Mouse (Mus musculus): ENCODE measurements around the gene Rai1. TPM values are rescaled to one million over a fixed set of nuclear protein-coding genes. Genes with fewer than 3 reads are reported as not detected.

Gene Rai1
- total and polyA plus RNA-seq, 3 experiments = 6.6 to 22.6 (median 15.4) TPM

DNA sequence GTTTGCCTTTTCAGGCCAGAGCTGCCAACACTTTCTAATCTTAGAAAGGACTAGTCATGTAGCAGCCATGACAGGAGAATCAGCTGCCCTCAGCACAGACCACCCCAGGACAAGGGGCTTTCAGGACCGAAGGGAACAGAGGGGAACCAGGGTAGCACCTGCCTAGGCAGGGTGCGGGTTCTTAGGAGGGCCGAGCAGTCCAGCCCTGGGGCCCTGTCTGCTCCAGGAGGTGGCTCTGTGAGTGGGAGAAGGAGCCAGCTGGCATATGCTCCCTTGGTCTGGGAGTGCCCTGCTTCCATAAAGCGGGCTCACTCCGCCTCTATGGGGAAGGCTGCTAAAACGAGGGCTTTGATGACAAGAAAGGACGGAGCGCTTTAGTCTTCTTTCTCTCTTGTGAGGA, 128.4 kb downstream of the Rai1 start:
- Histone ChIP-seq H3K9me3 (replicated peaks; ENCODE audit: low read length) (no peaks in the 10 kb centered on the region), H3K79me2 (replicated peaks; ENCODE audit: control insufficient read depth, extremely low read depth, insufficient read depth, poor library complexity, severe bottlenecking) (no peaks in the 10 kb centered on the region), H3K27ac (ENCODE audit: insufficient read depth, low read depth) (no peak overlapping the region), H3K4me1 (ENCODE audit: control insufficient read depth in 1 of 2, insufficient read depth in 2 of 2) (peaks cover 3 to 31% of the 10 kb centered on the region in 2 experiments; a peak in 3 of 4 replicates), H3K4me2 (ENCODE audit: insufficient read depth, low read depth, poor library complexity, severe bottlenecking) (no peak overlapping the region), H3K36me3 (replicated peaks in 1 of 2; ENCODE audit: control insufficient read depth in 1 of 2, insufficient read depth in 1 of 2, low read length in 1 of 2) (peaks cover 5 to 25% of the 10 kb centered on the region in 2 experiments), H3K27me3 (replicated peaks) (no peaks in the 10 kb centered on the region), H3K4me3 (replicated peaks in 1 of 3; ENCODE audit: low read depth in 2 of 3, low read length in 2 of 3, poor library complexity in 1 of 3) (no peak overlapping the region), H3K9ac (ENCODE audit: insufficient read depth, low read depth) (no peak overlapping the region)
- in situ Hi-C loops (cut with MboI; ENCODE audit: low pct_ligation_motif_present, low pct_unique_long_range_greater_than_20kb, low sequenced_read_pairs) (no loop called here), dilution Hi-C loops (cut with MboI; ENCODE audit: extremely low pct_ligation_motif_present, extremely low pct_unique_long_range_greater_than_20kb, low sequenced_read_pairs) (no loop called here)
- TF ChIP-seq MYC (IDR thresholded peaks at IDR 0.05; ENCODE audit: low read depth, low read length) (no peak), POLR2AphosphoS2 (IDR thresholded peaks at IDR 0.05; ENCODE audit: low read depth, low read length) (no peak), MAFK (IDR thresholded peaks at IDR 0.05; ENCODE audit: insufficient replicate concordance, low read length) (no peak), SIN3A (IDR thresholded peaks at IDR 0.05; ENCODE audit: low read length) (no peak), UBTF (IDR thresholded peaks at IDR 0.05; ENCODE audit: low read depth, low read length) (no peak), JUND (conservative IDR thresholded peaks at IDR 0.05; ENCODE audit: low read depth, low read length) (no peak), MXI1 (IDR thresholded peaks at IDR 0.05; ENCODE audit: low read depth, low read length) (no peak), RCOR1 (conservative IDR thresholded peaks at IDR 0.05; ENCODE audit: low read depth, low read length) (no peak), PAX5 (IDR thresholded peaks at IDR 0.05; ENCODE audit: low read length) (no peak), TBP (conservative IDR thresholded peaks at IDR 0.05; ENCODE audit: low read depth, low read length) (no peak)
- no peak for DNase-seq (ENCODE audit: extremely low read depth)

DNA sequence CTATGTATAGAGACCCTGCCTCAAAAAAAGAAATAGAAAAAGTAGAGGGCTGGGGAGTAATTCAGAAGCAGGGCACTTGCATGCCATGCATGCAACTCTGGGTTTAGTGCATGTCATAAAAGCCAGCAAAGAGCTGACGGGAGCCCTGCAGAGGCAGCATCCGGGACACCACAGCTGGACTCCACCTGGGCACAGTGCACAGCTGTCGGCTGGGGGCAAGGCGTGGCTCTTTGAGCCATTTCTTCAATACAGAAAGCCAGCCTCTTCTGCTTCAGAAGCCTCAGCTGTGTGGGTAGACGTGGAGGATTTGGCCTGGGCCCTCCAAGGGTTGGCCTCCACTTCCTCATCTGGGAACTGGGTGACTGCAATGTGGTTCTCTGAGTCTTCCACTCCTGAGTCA, 130.5 kb downstream of the Rai1 start:
- Histone ChIP-seq H3K4me3 (replicated peaks in 1 of 3; ENCODE audit: low read depth in 2 of 3, low read length in 2 of 3, poor library complexity in 1 of 3) (no peak overlapping the region), H3K4me2 (ENCODE audit: insufficient read depth, low read depth, poor library complexity, severe bottlenecking) (no peak overlapping the region), H3K27ac (ENCODE audit: insufficient read depth, low read depth) (no peak overlapping the region), H3K36me3 (replicated peaks in 1 of 2; ENCODE audit: control insufficient read depth in 1 of 2, insufficient read depth in 1 of 2, low read length in 1 of 2) (peaks cover 2 to 12% of the 10 kb centered on the region in 2 experiments), H3K9ac (ENCODE audit: insufficient read depth, low read depth) (no peak overlapping the region), H3K27me3 (replicated peaks) (no peaks in the 10 kb centered on the region), H3K79me2 (replicated peaks; ENCODE audit: control insufficient read depth, extremely low read depth, insufficient read depth, poor library complexity, severe bottlenecking) (no peaks in the 10 kb centered on the region), H3K4me1 (ENCODE audit: control insufficient read depth in 1 of 2, insufficient read depth in 2 of 2) (peaks cover 3 to 31% of the 10 kb centered on the region in 2 experiments; a peak in 3 of 4 replicates), H3K9me3 (replicated peaks; ENCODE audit: low read length) (no peaks in the 10 kb centered on the region)
- dilution Hi-C loops (cut with MboI; ENCODE audit: extremely low pct_ligation_motif_present, extremely low pct_unique_long_range_greater_than_20kb, low sequenced_read_pairs) (no loop called here), in situ Hi-C loops (cut with MboI; ENCODE audit: low pct_ligation_motif_present, low pct_unique_long_range_greater_than_20kb, low sequenced_read_pairs) (no loop called here)
- no peak for DNase-seq (ENCODE audit: extremely low read depth)
- no peak for TF ChIP-seq POLR2AphosphoS2 (IDR thresholded peaks at IDR 0.05; ENCODE audit: low read depth, low read length)
- TF ChIP-seq ETS1 (conservative IDR thresholded peaks at IDR 0.05; ENCODE audit: low read depth, low read length) = no peak
- TF ChIP-seq HCFC1 (IDR thresholded peaks at IDR 0.05; ENCODE audit: low read depth, low read length) = no peak
- TF ChIP-seq SMC3 (IDR thresholded peaks at IDR 0.05; ENCODE audit: low read depth, low read length) = no peak
- TF ChIP-seq ZKSCAN1 (IDR thresholded peaks at IDR 0.05; ENCODE audit: borderline replicate concordance, low read depth, low read length) = no peak
- TF ChIP-seq MAX (IDR thresholded peaks at IDR 0.05; ENCODE audit: low read length) = no peak
- TF ChIP-seq EP300 (IDR thresholded peaks at IDR 0.05; ENCODE audit: low read length) = no peak
- TF ChIP-seq TCF12 (IDR thresholded peaks at IDR 0.05; ENCODE audit: low read depth, low read length) = no peak
- TF ChIP-seq CHD2 (IDR thresholded peaks at IDR 0.05; ENCODE audit: low read length) = no peak
- no peak for TF ChIP-seq USF1 (IDR thresholded peaks at IDR 0.05; ENCODE audit: low read depth, low read length)
- TF ChIP-seq PAX5 (IDR thresholded peaks at IDR 0.05; ENCODE audit: low read length) = no peak
- no peak for TF ChIP-seq GABPA (IDR thresholded peaks at IDR 0.05; ENCODE audit: insufficient replicate concordance, low read depth, low read length)
- no peak for TF ChIP-seq RAD21 (IDR thresholded peaks at IDR 0.05; ENCODE audit: low read depth, low read length)
- no peak for TF ChIP-seq MAZ (IDR thresholded peaks at IDR 0.05; ENCODE audit: low read depth, low read length)
- TF ChIP-seq JUN (IDR thresholded peaks at IDR 0.05; ENCODE audit: insufficient read depth, low read depth, low read length) = no peak
- no peak for TF ChIP-seq JUND (conservative IDR thresholded peaks at IDR 0.05; ENCODE audit: low read depth, low read length)
- no peak for TF ChIP-seq CTCF (conservative IDR thresholded peaks at IDR 0.05 in 1 of 2, IDR thresholded peaks at IDR 0.05 in 1 of 2; ENCODE audit: low read depth in 2 of 2, low read length in 2 of 2)
- no peak for TF ChIP-seq UBTF (IDR thresholded peaks at IDR 0.05; ENCODE audit: low read depth, low read length)
- TF ChIP-seq TBP (conservative IDR thresholded peaks at IDR 0.05; ENCODE audit: low read depth, low read length) = no peak

Measured in CH12.LX (cell line).